Mouse (Mus musculus) CH12.LX (cell line): ENCODE data around the gene Vps35.

Source experiments
- BHLHE40 ChIP-seq: IDR thresholded peaks from 2 replicates; pipeline ENCODE4 v1.6.1; 2011; ENCODE audit warnings: mild to moderate bottlenecking, low read depth, low read length, improper control_type of control experiment
- CTCF ChIP-seq, 2 experiments: IDR thresholded peaks in 1 of 2; conservative IDR thresholded peaks in 1 of 2; 2 replicates each; pipeline ENCODE4 v1.5.1; 2011 to 2012; ENCODE audit warnings: low read depth in 2 of 2, low read length in 2 of 2, improper control_type of control experiment in 1 of 2, inconsistent platforms in 1 of 2, mild to moderate bottlenecking in 1 of 2, moderate library complexity in 1 of 2
- IRF4 ChIP-seq: IDR thresholded peaks from 2 replicates; pipeline ENCODE4 v1.6.1; 2014; ENCODE audit warnings: low read depth, mild to moderate bottlenecking, inconsistent platforms, low read length, improper control_type of control experiment
- MEF2A ChIP-seq: IDR thresholded peaks from 2 replicates; pipeline ENCODE4 v1.6.1; 2014; ENCODE audit warnings: low read depth, mild to moderate bottlenecking, inconsistent platforms, low read length, improper control_type of control experiment, borderline replicate concordance
- POLR2A ChIP-seq: IDR thresholded peaks from 2 replicates; pipeline ENCODE4 v1.6.1; 2011; ENCODE audit warnings: low read depth, mild to moderate bottlenecking, improper control_type of control experiment, low read length
- USF1 ChIP-seq: IDR thresholded peaks from 2 replicates; pipeline ENCODE4 v1.6.1; 2014; ENCODE audit warnings: low read depth, mild to moderate bottlenecking, inconsistent platforms, low read length, improper control_type of control experiment
- ZMIZ1 ChIP-seq: IDR thresholded peaks from 2 replicates; pipeline ENCODE4 v1.6.1; 2012; ENCODE audit warnings: low read depth, mild to moderate bottlenecking, inconsistent platforms, low read length, improper control_type of control experiment
- ZNF384 ChIP-seq: IDR thresholded peaks from 2 replicates; pipeline ENCODE4 v1.6.1; 2012; ENCODE audit warnings: low read depth, low read length, improper control_type of control experiment, inconsistent platforms

DNA sequence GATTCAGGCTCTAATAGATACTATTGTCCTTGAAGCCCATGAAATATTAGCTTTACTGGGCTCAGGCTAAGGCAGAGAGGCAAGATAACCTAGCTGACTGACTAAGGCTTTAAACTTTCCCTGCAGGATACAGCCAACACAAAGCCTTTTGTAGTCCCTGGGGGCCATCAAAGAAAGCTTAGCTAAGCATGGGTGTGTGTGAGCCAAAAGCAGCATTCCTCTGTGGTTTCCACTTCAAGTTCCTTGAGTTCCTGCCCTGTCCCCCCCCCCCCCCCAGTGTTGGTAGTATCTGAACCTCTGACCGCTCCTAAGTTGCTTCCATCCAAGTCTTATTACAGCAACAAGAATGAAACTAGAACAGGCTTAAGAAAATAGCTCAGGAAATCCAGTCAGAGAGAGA lies 29.9 kb upstream of the Vps35 start:
- TF ChIP-seq POLR2A (no peak), CTCF (conservative IDR thresholded peaks at IDR 0.05 in 1 of 2, IDR thresholded peaks at IDR 0.05 in 1 of 2; ENCODE audit: low read depth in 2 of 2, low read length in 2 of 2) (no peak), ZNF384 (no peak), MEF2A (no peak), ZMIZ1 (no peak), BHLHE40 (no peak), IRF4 (no peak), USF1 (no peak)
